Mouse (Mus musculus) erythroid progenitor cell, adult 5-6 weeks (primary cell): Measurements from ENCODE around the gene Gm10338. TPM values are rescaled to one million over a fixed set of nuclear protein-coding genes. Genes with fewer than 3 reads are reported as not detected.
"Not testable (repeated sequence)": the region's sequence is repeated elsewhere in the genome, so short reads cannot be mapped to it uniquely, and the experiment has no call there.

Source experiments
- ATAC-seq: replicated peaks from 2 replicates; pipeline ENCODE4 v1.8.0; 2016; ENCODE audit warnings: moderate number of reproducible peaks, mild to moderate bottlenecking, moderate TSS enrichment, inconsistent platforms; ENCODE audit not compliant: poor library complexity, low FRiP score, severe bottlenecking
- total RNA-seq, 2 experiments: library from RNA; stranded (forward) in 1 of 2; stranded (reverse) in 1 of 2; fragments of 150-400 nt in 1 of 2; fragments of 186-747, 209-891 nt in 1 of 2; gene quantifications; 2 replicates each; pipeline versions ENCODE4 v1.2.3 to v1.2.4; 2015 to 2017; ENCODE audit warnings: low replicate concordance in 2 of 2

Gene Gm10338
- total RNA-seq (2015; ENCODE audit: low replicate concordance) (not detected in 2 replicates), total RNA-seq (2017; ENCODE audit: low replicate concordance) (not detected in 2 replicates)

GRCm38 (mm10) chr14:7595492-7595891 lies at the start of gene Gm10338:
Gm10338 (minus strand) TSS chr14:7595592.
- not testable (repeated sequence) for ATAC-seq

GRCm38 (mm10) chr14:7643872-7644271 lies 48.5 kb upstream of the Gm10338 start, which contains the start of gene Gm10128:
Gm10128 (minus strand) TSS chr14:7643972.
- not testable (repeated sequence) for ATAC-seq

- ATAC-seq: not testable (repeated sequence)
These were observed 27.0 kb downstream of the Gm10338 start, which contains the start of gene Gm3558 for GRCm38 (mm10) chr14:7568382-7568781. Gm3558 (minus strand) TSS chr14:7568566.

GRCm38 (mm10) chr14:7567890-7568289 lies 27.5 kb downstream of the Gm10338 start:
- not testable (repeated sequence) for ATAC-seq

GRCm38 (mm10) chr14:7567266-7567665 lies 28.1 kb downstream of the Gm10338 start:
- not testable (repeated sequence) for ATAC-seq

Other genes with a start within 250 kb of the Gm10338 start
- gene Gm8374, start 230.5 kb downstream of the Gm10338 start, total RNA-seq (2015; ENCODE audit: low replicate concordance): not detected in 2 replicates
- gene Gm8374, start 230.5 kb downstream of the Gm10338 start, total RNA-seq (2017; ENCODE audit: low replicate concordance): not detected in 2 replicates
- not detected in 2 replicates for gene Gm3755, start 144.7 kb downstream of the Gm10338 start, total RNA-seq (2015; ENCODE audit: low replicate concordance)
- gene Gm3755, start 144.7 kb downstream of the Gm10338 start, total RNA-seq (2017; ENCODE audit: low replicate concordance): not detected in 2 replicates
- not detected in 2 replicates for gene Gm3752, start 111.8 kb downstream of the Gm10338 start, total RNA-seq (2015; ENCODE audit: low replicate concordance)
- gene Gm3752, start 111.8 kb downstream of the Gm10338 start, total RNA-seq (2017; ENCODE audit: low replicate concordance): 0.08 TPM in 1 of 2 replicates, not detected in the other
- not detected in 2 replicates for gene Gm3558, start 27.0 kb downstream of the Gm10338 start, total RNA-seq (2015; ENCODE audit: low replicate concordance)
- not detected in 2 replicates for gene Gm3558, start 27.0 kb downstream of the Gm10338 start, total RNA-seq (2017; ENCODE audit: low replicate concordance)
- not detected in 2 replicates for gene Gm10128, start 48.4 kb upstream of the Gm10338 start, total RNA-seq (2015; ENCODE audit: low replicate concordance)
- not detected in 2 replicates for gene Gm10128, start 48.4 kb upstream of the Gm10338 start, total RNA-seq (2017; ENCODE audit: low replicate concordance)
- gene Gm26661, start 196.0 kb upstream of the Gm10338 start, total RNA-seq (2015; ENCODE audit: low replicate concordance): not detected in 2 replicates
- not detected in 2 replicates for gene Gm26661, start 196.0 kb upstream of the Gm10338 start, total RNA-seq (2017; ENCODE audit: low replicate concordance)
- gene Flnb, start 222.4 kb upstream of the Gm10338 start, total RNA-seq (2015; ENCODE audit: low replicate concordance): 1.4 and 1.7 TPM in 2 replicates
- 0.64 and 1.2 TPM in 2 replicates for gene Flnb, start 222.4 kb upstream of the Gm10338 start, total RNA-seq (2017; ENCODE audit: low replicate concordance)